Mouse (Mus musculus): Measurements from ENCODE around the gene Flcn. TPM values are rescaled to one million over a fixed set of nuclear protein-coding genes. Genes with fewer than 3 reads are reported as not detected.

Gene Flcn
- total RNA-seq, 1 experiment: 24.6 TPM

DNA sequence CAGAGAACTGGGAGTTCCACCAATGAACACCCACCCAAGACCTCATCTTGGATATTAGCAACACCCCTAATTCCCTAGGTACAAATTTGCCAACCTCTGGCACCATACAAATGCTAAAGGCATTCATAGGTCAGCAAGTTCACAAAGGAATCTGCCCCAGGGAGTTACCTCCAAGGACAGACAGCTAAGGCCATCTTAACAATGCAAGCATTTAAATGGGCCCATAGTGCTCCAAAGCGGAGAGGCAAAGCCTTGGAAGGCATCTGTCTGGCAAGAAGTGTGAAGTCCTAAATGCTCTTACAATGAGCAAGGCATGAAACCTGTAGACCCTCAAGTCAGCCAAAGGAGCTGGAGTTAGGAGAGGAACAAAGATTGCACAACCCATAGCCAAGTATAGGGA is 4.5 kb upstream of the Flcn start:
- Histone ChIP-seq H3K4me1 (ENCODE audit: control insufficient read depth in 2 of 2, insufficient read depth in 2 of 2, low read length in 2 of 2, poor library complexity in 1 of 2) (peaks cover 8 to 27% of the 10 kb centered on the region in 2 experiments; a peak in 3 of 4 replicates), H3K9me3 (ENCODE audit: control insufficient read depth, insufficient read depth, low read depth, low read length) (no peaks in the 10 kb centered on the region), H3K9ac (ENCODE audit: insufficient read depth, low read depth, low read length, poor library complexity, severe bottlenecking) (no peak overlapping the region), H3K27ac (ENCODE audit: insufficient read depth, low read depth, low read length, poor library complexity, severe bottlenecking) (peak overlapping the region; percentile 76; the same call in 1 of the 2 replicates), H3K36me3 (ENCODE audit: control insufficient read depth, insufficient read depth, low read length, poor library complexity, severe bottlenecking) (peaks cover 22% of the 10 kb centered on the region), H3K4me3 (ENCODE audit: insufficient read depth in 1 of 2, low read depth in 1 of 2, low read length in 2 of 2, poor library complexity in 1 of 2, severe bottlenecking in 1 of 2) (no peak overlapping the region)
- DNase-seq (ENCODE audit: low read depth, low spot score): peak; percentile 71
- in situ Hi-C loops (cut with MboI; ENCODE audit: low sequenced_read_pairs in 2 of 2, unreplicated experiment in 2 of 2): no loop called here
- TF ChIP-seq ZNF384 (IDR thresholded peaks at IDR 0.05; ENCODE audit: low read depth, low read length) (no peak), HCFC1 (IDR thresholded peaks at IDR 0.05; ENCODE audit: borderline replicate concordance, insufficient read depth, low read length) (no peak), ZC3H11A (IDR thresholded peaks at IDR 0.05; ENCODE audit: borderline replicate concordance, low read depth, low read length) (no peak), CHD2 (IDR thresholded peaks at IDR 0.05; ENCODE audit: low read depth, low read length) (no peak), MAFK (IDR thresholded peaks at IDR 0.05; ENCODE audit: insufficient read depth, low read depth, low read length) (no peak)

DNA sequence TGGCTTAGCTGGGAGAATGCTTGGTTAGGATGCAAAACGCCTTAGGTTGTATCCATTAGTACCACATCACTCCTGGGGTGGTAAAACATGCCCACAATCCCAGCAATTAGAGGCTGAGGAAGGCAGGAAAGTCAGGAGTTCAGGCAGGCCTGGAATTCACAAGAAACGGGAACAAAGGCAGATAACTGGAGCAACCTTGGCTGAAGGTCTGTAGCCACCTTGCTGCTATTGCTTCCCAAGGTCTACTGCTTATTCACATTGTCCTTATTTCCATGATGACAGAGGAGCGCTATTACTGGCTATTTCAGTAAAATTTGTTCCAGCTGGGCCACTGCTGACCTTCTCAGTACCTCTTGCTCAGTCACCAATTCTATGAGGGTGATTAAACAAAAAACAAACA is 3.5 kb upstream of the Flcn start:
- in situ Hi-C loops (cut with MboI; ENCODE audit: low sequenced_read_pairs in 2 of 2, unreplicated experiment in 2 of 2): no loop called here
- H3K9me3 ChIP-seq (ENCODE audit: control insufficient read depth, insufficient read depth, low read depth, low read length): no peaks in the 10 kb centered on the region
- peaks cover 14% of the 10 kb centered on the region for H3K36me3 ChIP-seq (ENCODE audit: control insufficient read depth, insufficient read depth, low read length, poor library complexity, severe bottlenecking)
- peaks cover 8 to 31% of the 10 kb centered on the region in 2 experiments; a peak in 3 of 4 replicates for H3K4me1 ChIP-seq (ENCODE audit: control insufficient read depth in 2 of 2, insufficient read depth in 2 of 2, low read length in 2 of 2, poor library complexity in 1 of 2)
- no peak for DNase-seq (ENCODE audit: low read depth, low spot score)
- no peak overlapping the region for H3K4me3 ChIP-seq (ENCODE audit: insufficient read depth in 1 of 2, low read depth in 1 of 2, low read length in 2 of 2, poor library complexity in 1 of 2, severe bottlenecking in 1 of 2)
- no peak overlapping the region; the same call in 1 of the 2 replicates for H3K9ac ChIP-seq (ENCODE audit: insufficient read depth, low read depth, low read length, poor library complexity, severe bottlenecking)
- peak overlapping the region; percentile 37; the same call in 1 of the 2 replicates for H3K27ac ChIP-seq (ENCODE audit: insufficient read depth, low read depth, low read length, poor library complexity, severe bottlenecking)
- TF ChIP-seq ZC3H11A (IDR thresholded peaks at IDR 0.05; ENCODE audit: borderline replicate concordance, low read depth, low read length) (no peak), MAFK (IDR thresholded peaks at IDR 0.05; ENCODE audit: insufficient read depth, low read depth, low read length) (no peak), CHD2 (IDR thresholded peaks at IDR 0.05; ENCODE audit: low read depth, low read length) (no peak; the same call in 1 of the 2 replicates), HCFC1 (IDR thresholded peaks at IDR 0.05; ENCODE audit: borderline replicate concordance, insufficient read depth, low read length) (no peak), ZNF384 (IDR thresholded peaks at IDR 0.05; ENCODE audit: low read depth, low read length) (no peak)

DNA sequence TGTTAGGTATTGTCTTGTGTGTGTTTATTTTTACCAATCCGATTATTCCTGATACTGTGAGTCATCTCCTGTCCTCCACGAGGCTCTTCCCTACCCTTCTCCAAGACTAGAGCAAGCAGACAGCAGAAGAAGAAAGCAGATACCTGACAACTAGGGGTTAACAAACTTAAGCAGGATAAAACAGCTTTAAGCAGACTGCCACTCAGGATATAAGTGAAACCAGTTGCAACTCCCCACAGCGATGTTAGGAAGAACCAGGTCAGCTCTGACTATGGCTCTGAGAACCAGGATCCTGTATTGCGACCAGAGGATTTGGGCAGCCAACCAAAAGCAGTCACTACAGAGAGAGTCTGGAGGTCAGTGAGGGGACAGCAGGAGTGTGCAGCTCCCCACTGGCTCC is 1.4 kb upstream of the Flcn start:
- in situ Hi-C loops (cut with MboI; ENCODE audit: low sequenced_read_pairs in 2 of 2, unreplicated experiment in 2 of 2): no loop called here
- Histone ChIP-seq H3K27ac (ENCODE audit: insufficient read depth, low read depth, low read length, poor library complexity, severe bottlenecking) (no peak overlapping the region; the same call in 1 of the 2 replicates), H3K4me1 (ENCODE audit: control insufficient read depth in 2 of 2, insufficient read depth in 2 of 2, low read length in 2 of 2, poor library complexity in 1 of 2) (peaks cover 8 to 29% of the 10 kb centered on the region in 2 experiments; a peak in 3 of 4 replicates), H3K36me3 (ENCODE audit: control insufficient read depth, insufficient read depth, low read length, poor library complexity, severe bottlenecking) (peaks cover 16% of the 10 kb centered on the region; the same call in 1 of the 2 replicates), H3K9ac (ENCODE audit: insufficient read depth, low read depth, low read length, poor library complexity, severe bottlenecking) (peak overlapping the region; percentile 35; the same call in 1 of the 2 replicates), H3K4me3 (ENCODE audit: insufficient read depth in 1 of 2, low read depth in 1 of 2, low read length in 2 of 2, poor library complexity in 1 of 2, severe bottlenecking in 1 of 2) (peak overlapping the region; percentile 64 to 82; a peak in 3 of 4 replicates), H3K9me3 (ENCODE audit: control insufficient read depth, insufficient read depth, low read depth, low read length) (no peaks in the 10 kb centered on the region)
- no peak for DNase-seq (ENCODE audit: low read depth, low spot score)
- no peak for TF ChIP-seq MAFK (IDR thresholded peaks at IDR 0.05; ENCODE audit: insufficient read depth, low read depth, low read length)

DNA sequence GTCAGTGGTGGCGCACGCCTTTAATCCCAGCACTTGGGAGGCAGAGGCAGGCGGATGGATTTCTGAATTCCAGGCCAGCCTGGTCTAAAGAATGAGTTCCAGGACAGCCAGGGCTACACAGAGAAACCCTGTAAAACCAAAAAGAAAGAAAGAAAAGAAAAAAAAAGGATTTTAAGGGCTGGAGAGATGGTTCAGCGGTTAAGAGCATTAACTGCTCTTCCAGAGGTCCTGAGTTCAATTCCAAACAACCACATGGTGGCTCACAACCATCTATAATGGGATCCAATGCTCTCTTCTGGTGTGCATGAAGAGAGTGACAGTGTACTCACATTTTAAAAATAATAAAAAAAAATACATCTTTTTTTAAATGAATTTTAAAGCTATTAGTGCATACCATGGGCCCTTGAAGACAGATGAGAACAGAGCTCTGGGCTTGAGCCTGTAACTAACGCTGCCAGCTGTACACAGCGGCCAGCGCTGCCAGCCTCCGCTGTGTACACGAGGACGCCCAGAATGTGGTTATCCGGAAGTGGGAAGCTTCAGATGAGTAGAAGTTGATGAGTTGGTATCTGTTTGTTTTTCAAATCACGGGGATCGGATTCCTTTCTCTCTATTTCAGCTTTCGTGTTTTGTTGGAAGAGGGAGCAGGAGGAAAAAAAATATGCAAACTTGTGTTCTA is 803 bp upstream of the Flcn start:
- Histone ChIP-seq H3K9me3 (ENCODE audit: control insufficient read depth, insufficient read depth, low read depth, low read length) (no peaks in the 10 kb centered on the region), H3K27ac (ENCODE audit: insufficient read depth, low read depth, low read length, poor library complexity, severe bottlenecking) (peak overlapping the region; percentile 92; the same call in 1 of the 2 replicates), H3K4me3 (ENCODE audit: insufficient read depth in 1 of 2, low read depth in 1 of 2, low read length in 2 of 2, poor library complexity in 1 of 2, severe bottlenecking in 1 of 2) (peak overlapping the region; percentile 64 to 82), H3K36me3 (ENCODE audit: control insufficient read depth, insufficient read depth, low read length, poor library complexity, severe bottlenecking) (peaks cover 21% of the 10 kb centered on the region; the same call in 1 of the 2 replicates), H3K4me1 (ENCODE audit: control insufficient read depth in 2 of 2, insufficient read depth in 2 of 2, low read length in 2 of 2, poor library complexity in 1 of 2) (peaks cover 8 to 27% of the 10 kb centered on the region in 2 experiments; a peak in 3 of 4 replicates), H3K9ac (ENCODE audit: insufficient read depth, low read depth, low read length, poor library complexity, severe bottlenecking) (peak overlapping the region; percentile 98)
- no peak for DNase-seq (ENCODE audit: low read depth, low spot score)
- in situ Hi-C loops (cut with MboI; ENCODE audit: low sequenced_read_pairs in 2 of 2, unreplicated experiment in 2 of 2): no loop called here
- TF ChIP-seq CHD2 (IDR thresholded peaks at IDR 0.05; ENCODE audit: low read depth, low read length) (no peak), ZC3H11A (IDR thresholded peaks at IDR 0.05; ENCODE audit: borderline replicate concordance, low read depth, low read length) (no peak), ZNF384 (IDR thresholded peaks at IDR 0.05; ENCODE audit: low read depth, low read length) (no peak), HCFC1 (IDR thresholded peaks at IDR 0.05; ENCODE audit: borderline replicate concordance, insufficient read depth, low read length) (no peak), MAFK (IDR thresholded peaks at IDR 0.05; ENCODE audit: insufficient read depth, low read depth, low read length) (no peak)

Measured in ES-E14 (cell line).